In the genomic region with DNA sequence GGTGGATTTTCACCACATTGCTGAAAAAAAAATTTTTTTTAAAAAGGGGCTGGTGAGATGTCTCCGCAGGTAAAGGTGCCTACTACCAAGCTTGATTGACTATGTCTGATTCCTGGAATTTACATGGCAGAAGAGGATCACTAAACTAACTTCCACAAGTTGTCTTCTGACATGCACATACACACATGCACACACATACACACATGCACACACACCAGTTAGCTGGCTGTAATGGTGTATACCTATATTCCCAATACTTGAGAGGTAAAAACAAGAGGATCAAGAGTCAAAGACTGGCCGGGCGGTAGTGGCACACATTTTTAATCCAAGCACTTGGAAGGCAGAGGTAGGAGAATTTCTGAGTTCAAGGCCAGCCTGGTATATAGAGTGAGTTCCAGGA, we compare ENCODE assay signal across 20 mouse cellular contexts. TPM values are rescaled to one million over a fixed set of nuclear protein-coding genes. Genes with fewer than 3 reads are reported as not detected.
DNase-seq lines count a peak whose midpoint lies in the region; ATAC-seq lines count a peak whose summit lies in the region.
"Had no signal": no experiment of that assay in that cellular context is flagged by ENCODE, and none has a peak within 500 bp of the region (broad histone marks: within the 10 kb centered on the region; RNA-seq: fewer than 3 reads in every experiment).

No protein-coding gene starts in this region.

- H3K36me3 ChIP-seq in liver, embryonic 11.5 days (ENCODE audit: control insufficient read depth, insufficient read depth, low read length), result no peaks in the 10 kb centered on the region
- no peaks in the 10 kb centered on the region for H3K36me3 ChIP-seq in intestine, embryonic 16.5 days (ENCODE audit: control insufficient read depth, insufficient read depth, low read length)
- H3K36me3 ChIP-seq in liver, embryonic 15.5 days (replicated peaks), result no peaks in the 10 kb centered on the region
- H3K36me3 ChIP-seq: embryonic facial prominence, embryonic 13.5 days; forebrain, embryonic 12.5 days; heart, embryonic 13.5 days had no signal

- H3K9ac ChIP-seq in liver, embryonic 11.5 days (ENCODE audit: low read depth, low read length), result no peak overlapping the region
- H3K9ac ChIP-seq in intestine, embryonic 16.5 days (ENCODE audit: low read depth, low read length), result no peak overlapping the region
- H3K9ac ChIP-seq in liver, embryonic 15.5 days, result no peak overlapping the region
- H3K9ac ChIP-seq: embryonic facial prominence, embryonic 13.5 days; forebrain, embryonic 12.5 days; heart, embryonic 13.5 days had no signal

- H3K4me2 ChIP-seq in liver, embryonic 11.5 days, result peak overlapping the region; percentile 61; the same call in 1 of the 2 replicates
- H3K4me2 ChIP-seq in intestine, embryonic 16.5 days (ENCODE audit: low read depth, low read length), result no peak overlapping the region
- peak overlapping the region; percentile 60; the same call in 1 of the 2 replicates for H3K4me2 ChIP-seq in liver, embryonic 15.5 days
- H3K4me2 ChIP-seq: embryonic facial prominence, embryonic 13.5 days; forebrain, embryonic 12.5 days; heart, embryonic 13.5 days had no signal

- H3K27ac ChIP-seq in liver, embryonic 11.5 days (ENCODE audit: low read depth, low read length), result peak overlapping the region; percentile 99
- H3K27ac ChIP-seq in intestine, embryonic 16.5 days (ENCODE audit: low read length), result peak overlapping the region; percentile 69
- H3K27ac ChIP-seq in liver, embryonic 15.5 days (replicated peaks), result peak overlapping the region; percentile 92
- H3K27ac ChIP-seq: embryonic facial prominence, embryonic 13.5 days; forebrain, embryonic 12.5 days; heart, embryonic 13.5 days had no signal

- H3K9me3 ChIP-seq in liver, embryonic 11.5 days (ENCODE audit: control insufficient read depth, low read length), result no peaks in the 10 kb centered on the region
- no peaks in the 10 kb centered on the region for H3K9me3 ChIP-seq in intestine, embryonic 16.5 days (ENCODE audit: control insufficient read depth, low read length)
- no peaks in the 10 kb centered on the region for H3K9me3 ChIP-seq in liver, embryonic 15.5 days (replicated peaks)
- H3K9me3 ChIP-seq: embryonic facial prominence, embryonic 13.5 days; forebrain, embryonic 12.5 days; heart, embryonic 13.5 days had no signal

- peaks cover 54% of the 10 kb centered on the region for H3K4me1 ChIP-seq in liver, embryonic 11.5 days (replicated peaks; ENCODE audit: control insufficient read depth, insufficient read depth, low read length)
- peaks cover 20% of the 10 kb centered on the region for H3K4me1 ChIP-seq in intestine, embryonic 16.5 days (ENCODE audit: control insufficient read depth, insufficient read depth, low read length)
- peaks cover 72% of the 10 kb centered on the region for H3K4me1 ChIP-seq in liver, embryonic 15.5 days (replicated peaks)

- ATAC-seq in liver, embryonic 11.5 days (replicated peaks; ENCODE audit: low FRiP score), result no peak
- ATAC-seq in intestine, embryonic 16.5 days, result no peak
- no peak for ATAC-seq in liver, embryonic 15.5 days (ENCODE audit: insufficient read depth)
- ATAC-seq: activated CD4-positive, CD25-positive, alpha-beta regulatory T cell, adult 4 months; forebrain, embryonic 16.5 days; Patski had no signal

- no peak overlapping the region for H3K4me3 ChIP-seq in liver, embryonic 11.5 days (ENCODE audit: low read depth, low read length)
- no peak overlapping the region for H3K4me3 ChIP-seq in intestine, embryonic 16.5 days (ENCODE audit: low read length)
- no peak overlapping the region for H3K4me3 ChIP-seq in liver, embryonic 15.5 days (replicated peaks)
- H3K4me3 ChIP-seq: embryonic facial prominence, embryonic 13.5 days; forebrain, embryonic 12.5 days; heart, embryonic 13.5 days had no signal

- no peaks in the 10 kb centered on the region for H3K27me3 ChIP-seq in liver, embryonic 11.5 days (replicated peaks; ENCODE audit: control insufficient read depth, insufficient read depth, low read length)
- H3K27me3 ChIP-seq in intestine, embryonic 16.5 days (replicated peaks; ENCODE audit: control insufficient read depth, insufficient read depth, low read length), result no peaks in the 10 kb centered on the region
- H3K27me3 ChIP-seq in liver, embryonic 15.5 days, result no peaks in the 10 kb centered on the region
- H3K27me3 ChIP-seq: embryonic facial prominence, embryonic 13.5 days; forebrain, embryonic 12.5 days; heart, embryonic 13.5 days had no signal

- WGBS in liver, embryonic 11.5 days, result 89% methylated on average over 3 of the region's 3 CpGs
- 86% methylated on average over 3 of the region's 3 CpGs for WGBS in intestine, embryonic 16.5 days
- 81% methylated on average over 3 of the region's 3 CpGs for WGBS in liver, embryonic 15.5 days (ENCODE audit: insufficient replicate concordance)

- DNase-seq in liver, embryonic 11.5 days (ENCODE audit: low spot score), result no peak
- DNase-seq in liver, result no peak
- no peak for DNase-seq in spleen, adult 18-20 months
- DNase-seq in layer of hippocampus, adult 9-10 months (ENCODE audit: low spot score), result no peak
- no peak for DNase-seq in frontal cortex, postnatal 25 days (ENCODE audit: low spot score in 2 of 2)
- DNase-seq: adrenal gland, postnatal 14 days; cerebellum, adult 11-12 months; cerebellum, adult 9-11 months; cerebellum, postnatal 36 days; gastrocnemius, postnatal 25 days; heart, adult 11 months; heart, postnatal 36 days had no signal

RNA-seq across cellular contexts. Expression of a gene that starts 8.2 kb away (rescaled TPM):
- 9.8 and 10.9 TPM in 2 replicates for polyA plus RNA-seq in liver, embryonic 11.5 days (2014; fragmentation: Nextera tagmentation; extraction: Ambion mirVana)
- polyA plus RNA-seq in intestine, embryonic 16.5 days (2015; fragmentation: Nextera tagmentation; extraction: Ambion mirVana), result 4.7 and 6.0 TPM in 2 replicates
- 4.4 and 4.5 TPM in 2 replicates for polyA plus RNA-seq in liver, embryonic 15.5 days (2015; fragmentation: Nextera tagmentation; extraction: Ambion mirVana)

RNA-seq across cellular contexts. Expression of a gene that starts 9.9 kb away (rescaled TPM):
- polyA plus RNA-seq in liver, embryonic 11.5 days (2014; fragmentation: Nextera tagmentation; extraction: Ambion mirVana), result 19.5 and 19.9 TPM in 2 replicates
- polyA plus RNA-seq in intestine, embryonic 16.5 days (2015; fragmentation: Nextera tagmentation; extraction: Ambion mirVana), result 11.9 and 12.2 TPM in 2 replicates
- polyA plus RNA-seq in liver, embryonic 15.5 days (2015; fragmentation: Nextera tagmentation; extraction: Ambion mirVana), result 8.5 and 9.1 TPM in 2 replicates

RNA-seq across cellular contexts. Expression of a gene that starts 37.8 kb away (rescaled TPM):
- 55.6 and 63.4 TPM in 2 replicates for polyA plus RNA-seq in liver, embryonic 11.5 days (2014; fragmentation: Nextera tagmentation; extraction: Ambion mirVana)
- polyA plus RNA-seq in intestine, embryonic 16.5 days (2015; fragmentation: Nextera tagmentation; extraction: Ambion mirVana), result 14.2 and 14.8 TPM in 2 replicates
- polyA plus RNA-seq in liver, embryonic 15.5 days (2015; fragmentation: Nextera tagmentation; extraction: Ambion mirVana), result 26.6 and 29.4 TPM in 2 replicates

RNA-seq across cellular contexts. Expression of a gene that starts 56.3 kb away (rescaled TPM):
- polyA plus RNA-seq in liver, embryonic 11.5 days (2014; fragmentation: Nextera tagmentation; extraction: Ambion mirVana), result 29.5 and 34.0 TPM in 2 replicates
- 14.1 and 15.7 TPM in 2 replicates for polyA plus RNA-seq in intestine, embryonic 16.5 days (2015; fragmentation: Nextera tagmentation; extraction: Ambion mirVana)
- 8.5 and 8.6 TPM in 2 replicates for polyA plus RNA-seq in liver, embryonic 15.5 days (2015; fragmentation: Nextera tagmentation; extraction: Ambion mirVana)
